12 mouse cellular contexts compared by ENCODE assay signal in genomic region chr4:59278410-59278809, GRCm38 (mm10).
DNase-seq lines count a peak whose midpoint lies in the region; ATAC-seq and TF ChIP-seq lines count a peak whose summit lies in the region.
"Had no signal": no experiment of that assay in that cellular context is flagged by ENCODE, and none has a peak within 500 bp of the region (broad histone marks: within the 10 kb centered on the region; RNA-seq: fewer than 3 reads in every experiment).

No protein-coding gene starts in this region.

- H3K27ac ChIP-seq in thymus, adult 2 months (ENCODE audit: control insufficient read depth, insufficient read depth, low read length), result no peak overlapping the region; the same call in 1 of the 2 replicates
- H3K27ac ChIP-seq in left cerebral cortex, adult 2 months, result no peak overlapping the region
- H3K27ac ChIP-seq: embryonic facial prominence, embryonic 15.5 days; layer of hippocampus, adult 2 months; neural tube, embryonic 15.5 days had no signal

- H3K27me3 ChIP-seq in thymus, adult 2 months (ENCODE audit: control insufficient read depth, insufficient read depth, low read length), result no peaks in the 10 kb centered on the region
- H3K27me3 ChIP-seq: embryonic facial prominence, embryonic 15.5 days; neural tube, embryonic 15.5 days had no signal

- peak; percentile 57 for ATAC-seq in megakaryocyte progenitor cell, adult 5-6 weeks (replicated peaks; ENCODE audit: poor library complexity)

- intact Hi-C loops in left cerebral cortex, adult 2 months (cut with DNase I), result no loop called here

- no peak overlapping the region for H3K4me3 ChIP-seq in thymus, adult 2 months (ENCODE audit: control insufficient read depth, insufficient read depth, low read length)
- no peak overlapping the region for H3K4me3 ChIP-seq in left cerebral cortex, adult 2 months
- H3K4me3 ChIP-seq: embryonic facial prominence, embryonic 15.5 days; layer of hippocampus, adult 2 months; neural tube, embryonic 15.5 days had no signal

- H3K36me3 ChIP-seq in thymus, adult 2 months (ENCODE audit: control insufficient read depth, insufficient read depth, low read length), result no peaks in the 10 kb centered on the region
- H3K36me3 ChIP-seq: embryonic facial prominence, embryonic 15.5 days; neural tube, embryonic 15.5 days had no signal

- DNase-seq in CD8-positive naive resting alpha-beta T cell, adult 2 months (ENCODE audit: low read depth in 2 of 2, low spot score in 2 of 2), result peak; percentile 79 to 88
- peak; percentile 75 for DNase-seq in c-Kit-positive CD71-positive TER-119-positive erythroid progenitor cells, embryonic 14.5 days (ENCODE audit: low spot score)
- DNase-seq in thymus, adult 2 months, result peak; percentile 72
- DNase-seq in layer of hippocampus, adult 18-20 months (ENCODE audit: low spot score in 2 of 2), result no peak
- no peak for DNase-seq in cerebellum, postnatal 4 days (ENCODE audit: low spot score in 2 of 2)
- DNase-seq in left cerebral cortex, adult 2 months (ENCODE audit: extremely low spot score in 1 of 2, low spot score in 2 of 2), result no peak
- DNase-seq: cerebellum, adult 8-10 months; midbrain, embryonic 14.5 days had no signal

- TF ChIP-seq POLR2A in thymus, adult 2 months (IDR thresholded peaks at IDR 0.05; ENCODE audit: control insufficient read depth, extremely low read depth, insufficient read depth, low read length, poor library complexity), result no peak

- peaks cover 39% of the 10 kb centered on the region for H3K4me1 ChIP-seq in thymus, adult 2 months (replicated peaks; ENCODE audit: control insufficient read depth, insufficient read depth, low read length)
- H3K4me1 ChIP-seq: embryonic facial prominence, embryonic 15.5 days; neural tube, embryonic 15.5 days had no signal

- TF ChIP-seq CTCF in thymus, adult 2 months (IDR thresholded peaks at IDR 0.05; ENCODE audit: borderline replicate concordance, control insufficient read depth, extremely low read depth, insufficient read depth, low read length, poor library complexity), result no peak
- no peak for TF ChIP-seq CTCF in left cerebral cortex, adult 2 months (IDR thresholded peaks at IDR 0.05)

- WGBS in thymus, adult 2 months, result 72% methylated on average over 7 of the region's 7 CpGs

Comparison
In these comparisons a context has a peak if more than half of its experiments do, and no peak if none do; other contexts are left out.
1. DNase-seq: peak in CD8-positive naive resting alpha-beta T cell, adult 2 months (2 of 2), c-Kit-positive CD71-positive TER-119-positive erythroid progenitor cells, embryonic 14.5 days (single experiment) and thymus, adult 2 months (single experiment); none in layer of hippocampus, adult 18-20 months (0 of 2), cerebellum, postnatal 4 days (0 of 2) and left cerebral cortex, adult 2 months (0 of 2).